Mouse (Mus musculus) lung, postnatal 0 days (tissue): Measurements from ENCODE around the gene Dhrs1.

Source experiments
- CTCF ChIP-seq: IDR thresholded peaks from 2 replicates; pipeline ENCODE4 v1.5.1; 2016; ENCODE audit warnings: antibody characterized with exemption, mild to moderate bottlenecking
- EP300 ChIP-seq: IDR thresholded peaks from 2 replicates; pipeline ENCODE4 v1.6.1; 2016; ENCODE audit warnings: antibody characterized with exemption, mild to moderate bottlenecking, control low read depth

DNA sequence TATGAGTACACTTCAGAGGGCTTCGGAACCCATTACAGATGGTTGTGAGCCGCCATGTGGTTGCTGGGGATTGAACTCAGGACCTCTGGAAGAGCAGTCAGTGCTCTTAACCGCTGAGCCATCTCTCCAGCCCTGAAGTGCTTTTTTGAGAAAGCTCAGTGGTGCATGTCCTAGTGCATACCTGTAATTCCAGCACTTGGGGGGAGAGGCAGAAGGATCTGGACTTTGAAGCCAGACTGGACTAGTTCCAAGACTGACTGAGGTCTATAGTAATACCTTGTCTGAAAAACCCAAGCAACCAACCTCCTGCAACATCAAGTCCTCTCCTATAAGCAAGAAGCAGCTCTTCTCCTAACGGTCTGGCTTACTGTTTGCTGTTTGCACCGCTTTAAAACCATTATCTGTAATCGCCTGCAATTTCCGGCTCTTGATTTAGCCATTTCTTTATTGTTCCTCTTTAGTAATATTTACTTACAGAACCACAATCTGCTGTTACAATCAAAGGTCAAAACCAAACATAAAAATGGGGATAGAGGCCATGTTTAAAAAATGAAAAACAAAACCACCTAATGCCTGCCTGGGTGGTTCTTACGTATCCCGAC, 8.3 kb downstream of the Dhrs1 start:
- TF ChIP-seq EP300 (no peak), CTCF (no peak)
